Mouse (Mus musculus): ENCODE results near the gene Taf6. TPM values are rescaled to one million over a fixed set of nuclear protein-coding genes. Genes with fewer than 3 reads are reported as not detected.

Gene Taf6
- polyA plus RNA-seq, 1 experiment, result 2.8 TPM

- no peaks in the 10 kb centered on the region for H3K9me3 ChIP-seq (ENCODE audit: control insufficient read depth, low read length)
- peak within 1 kb of the TSS; percentile 98 for H3K4me3 ChIP-seq (replicated peaks)
- TF ChIP-seq GATA1 (IDR thresholded peaks at IDR 0.05; ENCODE audit: low read length) (no peak), TAL1 (IDR thresholded peaks at IDR 0.05; ENCODE audit: low read length) (no peak)
- peaks cover 39% of the 10 kb centered on the region for H3K4me1 ChIP-seq (ENCODE audit: control insufficient read depth)
- H3K27me3 ChIP-seq (ENCODE audit: control insufficient read depth), result no peaks in the 10 kb centered on the region
- H3K36me3 ChIP-seq (ENCODE audit: control insufficient read depth), result peaks cover 41% of the 10 kb centered on the region
These were observed 26.2 kb downstream of the Taf6 start, which contains the start of gene Cops6 for GRCm38 (mm10) chr5:138160842-138161665. TSS of gene Cops6 (plus strand) at chr5:138161071.

- TF ChIP-seq TAL1 (IDR thresholded peaks at IDR 0.05; ENCODE audit: low read length) (no peak), GATA1 (IDR thresholded peaks at IDR 0.05; ENCODE audit: low read length) (no peak)
- Histone ChIP-seq H3K27me3 (ENCODE audit: control insufficient read depth) (no peaks in the 10 kb centered on the region), H3K4me3 (replicated peaks) (peak overlapping the region; percentile 98), H3K9me3 (ENCODE audit: control insufficient read depth, low read length) (no peaks in the 10 kb centered on the region), H3K4me1 (ENCODE audit: control insufficient read depth) (peaks cover 41% of the 10 kb centered on the region), H3K36me3 (ENCODE audit: control insufficient read depth) (peaks cover 33% of the 10 kb centered on the region)
These were observed 27.0 kb downstream of the Taf6 start for GRCm38 (mm10) chr5:138160224-138160762.

GRCm38 (mm10) chr5:138155443-138155976, 31.7 kb downstream of the Taf6 start, which contains the start of gene Zfp113:
TSS of gene Zfp113 (minus strand) at chr5:138155744.
- Histone ChIP-seq H3K9me3 (ENCODE audit: control insufficient read depth, low read length) (no peaks in the 10 kb centered on the region), H3K4me3 (replicated peaks) (peak within 1 kb of the TSS; percentile 77), H3K4me1 (ENCODE audit: control insufficient read depth) (peaks cover 24% of the 10 kb centered on the region), H3K36me3 (ENCODE audit: control insufficient read depth) (peaks cover 19% of the 10 kb centered on the region), H3K27me3 (ENCODE audit: control insufficient read depth) (no peaks in the 10 kb centered on the region)
- TF ChIP-seq GATA1 (IDR thresholded peaks at IDR 0.05; ENCODE audit: low read length) (no peak), TAL1 (IDR thresholded peaks at IDR 0.05; ENCODE audit: low read length) (no peak)

- Histone ChIP-seq H3K9me3 (ENCODE audit: control insufficient read depth, low read length) (no peaks in the 10 kb centered on the region), H3K27me3 (ENCODE audit: control insufficient read depth) (no peaks in the 10 kb centered on the region), H3K4me1 (ENCODE audit: control insufficient read depth) (peaks cover 19% of the 10 kb centered on the region), H3K4me3 (replicated peaks) (peak overlapping the region; percentile 77), H3K36me3 (ENCODE audit: control insufficient read depth) (peaks cover 24% of the 10 kb centered on the region)
- no peak for TF ChIP-seq TAL1 (IDR thresholded peaks at IDR 0.05; ENCODE audit: low read length)
- TF ChIP-seq GATA1 (IDR thresholded peaks at IDR 0.05; ENCODE audit: low read length), result no peak
These were observed 32.9 kb downstream of the Taf6 start for GRCm38 (mm10) chr5:138154390-138154789.

GRCm38 (mm10) chr5:138138585-138138984, 48.7 kb downstream of the Taf6 start:
- H3K27me3 ChIP-seq (ENCODE audit: control insufficient read depth), result no peaks in the 10 kb centered on the region
- no peaks in the 10 kb centered on the region for H3K9me3 ChIP-seq (ENCODE audit: control insufficient read depth, low read length)
- peaks cover 17% of the 10 kb centered on the region for H3K4me1 ChIP-seq (ENCODE audit: control insufficient read depth)
- H3K4me3 ChIP-seq (replicated peaks), result no peak overlapping the region
- peaks cover 20% of the 10 kb centered on the region for H3K36me3 ChIP-seq (ENCODE audit: control insufficient read depth)
- TF ChIP-seq TAL1 (IDR thresholded peaks at IDR 0.05; ENCODE audit: low read length), result no peak
- no peak for TF ChIP-seq GATA1 (IDR thresholded peaks at IDR 0.05; ENCODE audit: low read length)

GRCm38 (mm10) chr5:138137935-138138549, 49.2 kb downstream of the Taf6 start:
- H3K4me1 ChIP-seq (ENCODE audit: control insufficient read depth), result peaks cover 17% of the 10 kb centered on the region
- H3K27me3 ChIP-seq (ENCODE audit: control insufficient read depth), result no peaks in the 10 kb centered on the region
- H3K9me3 ChIP-seq (ENCODE audit: control insufficient read depth, low read length), result no peaks in the 10 kb centered on the region
- H3K4me3 ChIP-seq (replicated peaks), result no peak overlapping the region
- TF ChIP-seq TAL1 (IDR thresholded peaks at IDR 0.05; ENCODE audit: low read length) (no peak), GATA1 (IDR thresholded peaks at IDR 0.05; ENCODE audit: low read length) (no peak)
- peaks cover 26% of the 10 kb centered on the region for H3K36me3 ChIP-seq (ENCODE audit: control insufficient read depth)

- Histone ChIP-seq H3K27me3 (ENCODE audit: control insufficient read depth) (no peaks in the 10 kb centered on the region), H3K36me3 (ENCODE audit: control insufficient read depth) (peaks cover 34% of the 10 kb centered on the region), H3K4me3 (replicated peaks) (no peak overlapping the region), H3K4me1 (ENCODE audit: control insufficient read depth) (peaks cover 17% of the 10 kb centered on the region), H3K9me3 (ENCODE audit: control insufficient read depth, low read length) (no peaks in the 10 kb centered on the region)
- TF ChIP-seq GATA1 (IDR thresholded peaks at IDR 0.05; ENCODE audit: low read length) (no peak), TAL1 (IDR thresholded peaks at IDR 0.05; ENCODE audit: low read length) (no peak)
These were observed 50.0 kb downstream of the Taf6 start for GRCm38 (mm10) chr5:138137257-138137656.

- Histone ChIP-seq H3K4me3 (replicated peaks) (no peak overlapping the region), H3K27me3 (ENCODE audit: control insufficient read depth) (no peaks in the 10 kb centered on the region)
These were observed 54.7 kb downstream of the Taf6 start for GRCm38 (mm10) chr5:138132425-138133064.

More at GRCm38 (mm10) chr5:138132425-138133064, 54.7 kb downstream of the Taf6 start:
- H3K4me1 ChIP-seq (ENCODE audit: control insufficient read depth), result peaks cover 10% of the 10 kb centered on the region
- TF ChIP-seq TAL1 (IDR thresholded peaks at IDR 0.05; ENCODE audit: low read length), result no peak
- no peak for TF ChIP-seq GATA1 (IDR thresholded peaks at IDR 0.05; ENCODE audit: low read length)
- H3K9me3 ChIP-seq (ENCODE audit: control insufficient read depth, low read length), result no peaks in the 10 kb centered on the region
- H3K36me3 ChIP-seq (ENCODE audit: control insufficient read depth), result peaks cover 73% of the 10 kb centered on the region

Other genes with a start within 250 kb of the Taf6 start
- not detected in 2 replicates for gene Gjc3, start 224.4 kb downstream of the Taf6 start, polyA plus RNA-seq (2012)
- not detected in 2 replicates for gene Azgp1, start 205.9 kb downstream of the Taf6 start, polyA plus RNA-seq (2012)
- gene Smok3a, start 166.2 kb downstream of the Taf6 start, polyA plus RNA-seq (2012), result 0.02 TPM in 1 of 2 replicates, not detected in the other
- not detected in 2 replicates for gene Smok3b, start 166.0 kb downstream of the Taf6 start, polyA plus RNA-seq (2012)
- gene Smok3c, start 134.3 kb downstream of the Taf6 start, polyA plus RNA-seq (2012), result not detected in 2 replicates
- gene Zkscan1, start 102.4 kb downstream of the Taf6 start, polyA plus RNA-seq (2012), result 0.01 and 0.02 TPM in 2 replicates
- gene Zscan21, start 70.5 kb downstream of the Taf6 start, polyA plus RNA-seq (2012), result 0.10 and 0.11 TPM in 2 replicates
- gene Zfp113, start 31.7 kb downstream of the Taf6 start, polyA plus RNA-seq (2012), result 0.01 and 0.04 TPM in 2 replicates
- 8.2 and 11.5 TPM in 2 replicates for gene Cops6, start 26.4 kb downstream of the Taf6 start, polyA plus RNA-seq (2012)
- gene Ap4m1, start 15.4 kb downstream of the Taf6 start, polyA plus RNA-seq (2012), result 1.1 and 1.7 TPM in 2 replicates
- gene Mcm7, start 15.0 kb downstream of the Taf6 start, polyA plus RNA-seq (2012), result 7.1 and 11.5 TPM in 2 replicates
- 0.28 and 0.30 TPM in 2 replicates for gene Cnpy4, start within 50 bp of the Taf6 start, polyA plus RNA-seq (2012)
- 0.12 and 0.31 TPM in 2 replicates for gene Mblac1, start 6.9 kb upstream of the Taf6 start, polyA plus RNA-seq (2012)
- gene Nxpe5, start 38.4 kb upstream of the Taf6 start, polyA plus RNA-seq (2012), result not detected in 2 replicates
- 2.2 and 2.3 TPM in 2 replicates for gene Lamtor4, start 68.0 kb upstream of the Taf6 start, polyA plus RNA-seq (2012)
- 2.4 and 2.9 TPM in 2 replicates for gene BC037034, start 76.6 kb upstream of the Taf6 start, polyA plus RNA-seq (2012)
- not detected in 2 replicates for gene Gal3st4, start 85.4 kb upstream of the Taf6 start, polyA plus RNA-seq (2012)
- not detected in 2 replicates for gene Gm43720, start 92.5 kb upstream of the Taf6 start, polyA plus RNA-seq (2012)
- 0.06 and 0.07 TPM in 2 replicates for gene Gpc2, start 92.6 kb upstream of the Taf6 start, polyA plus RNA-seq (2012)
- 3.2 and 4.9 TPM in 2 replicates for gene Stag3, start 92.8 kb upstream of the Taf6 start, polyA plus RNA-seq (2012)
- not detected in 2 replicates for gene Pvrig, start 154.5 kb upstream of the Taf6 start, polyA plus RNA-seq (2012)